In the genomic region with DNA sequence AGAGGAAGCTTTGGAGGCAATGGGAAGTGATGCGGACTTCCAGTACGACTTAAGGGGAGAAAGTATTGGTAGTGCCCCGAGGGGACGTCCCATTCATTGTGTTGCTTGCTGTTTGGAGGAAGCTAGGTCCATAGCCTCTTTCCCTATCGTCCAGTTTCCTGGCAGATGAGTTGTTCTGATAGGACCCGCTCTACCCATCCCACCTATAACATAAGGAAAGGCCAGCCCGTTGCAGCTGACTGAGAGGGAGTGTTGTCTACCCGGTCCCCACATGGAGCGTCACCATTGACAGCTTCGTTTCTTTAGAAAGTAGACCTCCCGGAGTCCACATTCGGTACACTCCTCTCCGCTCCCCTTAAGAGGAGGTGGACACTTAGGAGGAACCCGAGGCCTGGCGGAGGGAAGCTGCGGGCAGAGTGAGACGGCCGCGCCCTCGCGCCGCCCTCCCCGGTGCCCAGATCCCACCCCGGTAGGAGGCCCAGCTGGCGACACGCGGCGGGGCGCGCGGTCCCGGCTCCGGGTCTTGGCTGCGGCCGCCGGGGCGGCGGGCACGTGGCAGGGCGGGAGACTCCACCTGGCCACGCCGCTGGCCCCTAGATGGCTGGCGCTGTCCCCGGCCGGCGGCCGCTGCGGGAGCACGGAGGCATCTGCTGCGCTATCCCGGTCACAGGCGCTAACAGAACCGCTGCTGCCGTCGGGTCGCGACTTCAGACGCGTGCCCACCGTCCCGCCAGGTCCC, we compare ENCODE assay signal across 8 mouse cellular contexts.
A peak's percentile ranks its signal among the peaks of the same experiment; 100 is the strongest.
DNase-seq lines count a peak whose midpoint lies in the region; ATAC-seq and TF ChIP-seq lines count a peak whose summit lies in the region.

No protein-coding gene starts in this region.

- no peaks in the 10 kb centered on the region for H3K36me3 ChIP-seq in heart, embryonic 13.5 days
- H3K36me3 ChIP-seq in kidney, embryonic 15.5 days, result no peaks in the 10 kb centered on the region
- no peaks in the 10 kb centered on the region for H3K36me3 ChIP-seq in lung, postnatal 0 days (ENCODE audit: insufficient read depth, low read length)

- TF ChIP-seq CTCF in lung, postnatal 0 days (IDR thresholded peaks at IDR 0.05), result no peak

- no peak for TF ChIP-seq EP300 in lung, postnatal 0 days (IDR thresholded peaks at IDR 0.05)

- H3K27ac ChIP-seq in heart, embryonic 13.5 days (replicated peaks), result peak overlapping the region; percentile 71
- peak overlapping the region; percentile 82; the same call in 1 of the 2 replicates for H3K27ac ChIP-seq in kidney, embryonic 15.5 days
- H3K27ac ChIP-seq in lung, postnatal 0 days (ENCODE audit: low read length), result peak overlapping the region; percentile 87

- no peaks in the 10 kb centered on the region for H3K9me3 ChIP-seq in heart, embryonic 13.5 days
- no peaks in the 10 kb centered on the region for H3K9me3 ChIP-seq in kidney, embryonic 15.5 days (replicated peaks)
- H3K9me3 ChIP-seq in lung, postnatal 0 days (ENCODE audit: low read length), result no peaks in the 10 kb centered on the region

- peaks cover 16% of the 10 kb centered on the region for H3K27me3 ChIP-seq in heart, embryonic 13.5 days (replicated peaks)
- peaks cover 19% of the 10 kb centered on the region for H3K27me3 ChIP-seq in kidney, embryonic 15.5 days
- H3K27me3 ChIP-seq in lung, postnatal 0 days (replicated peaks; ENCODE audit: insufficient read depth, low read length), result no peaks in the 10 kb centered on the region

- peak; percentile 53 for ATAC-seq in CD4-positive, CD25-positive, alpha-beta regulatory T cell, adult 4 months
- peak; percentile 63 for ATAC-seq in erythroblast, adult 5-6 weeks (replicated peaks; ENCODE audit: low FRiP score, poor library complexity, severe bottlenecking)
- peak; percentile 77 for ATAC-seq in heart, embryonic 13.5 days (ENCODE audit: extremely low read depth, insufficient number of reproducible peaks, low FRiP score, low TSS enrichment)
- peak; percentile 90 for ATAC-seq in kidney, embryonic 15.5 days (replicated peaks; ENCODE audit: low FRiP score)
- peak; percentile 85 for ATAC-seq in lung, postnatal 0 days

- peaks cover 22% of the 10 kb centered on the region for H3K4me1 ChIP-seq in heart, embryonic 13.5 days
- peaks cover 21% of the 10 kb centered on the region for H3K4me1 ChIP-seq in kidney, embryonic 15.5 days
- peaks cover 12% of the 10 kb centered on the region; the same call in 1 of the 2 replicates for H3K4me1 ChIP-seq in lung, postnatal 0 days (ENCODE audit: insufficient read depth, low read depth, low read length)

- peak overlapping the region; percentile 82 for H3K4me2 ChIP-seq in heart, embryonic 13.5 days
- H3K4me2 ChIP-seq in kidney, embryonic 15.5 days, result peak overlapping the region; percentile 83
- H3K4me2 ChIP-seq in lung, postnatal 0 days (replicated peaks; ENCODE audit: low read depth, low read length), result peak overlapping the region; percentile 94

- H3K4me3 ChIP-seq in heart, embryonic 13.5 days, result peak overlapping the region; percentile 76
- peak overlapping the region; percentile 95 for H3K4me3 ChIP-seq in kidney, embryonic 15.5 days (replicated peaks)
- H3K4me3 ChIP-seq in lung, postnatal 0 days (ENCODE audit: low read depth, low read length), result peak overlapping the region; percentile 96

- 1% methylated on average over 46 of the region's 61 CpGs for WGBS in heart, embryonic 13.5 days
- WGBS in kidney, embryonic 15.5 days, result under 1% methylated on average over 59 of the region's 61 CpGs
- 5% methylated on average over 22 of the region's 61 CpGs for WGBS in lung, postnatal 0 days

- H3K9ac ChIP-seq in heart, embryonic 13.5 days, result peak overlapping the region; percentile 78
- H3K9ac ChIP-seq in kidney, embryonic 15.5 days, result peak overlapping the region; percentile 44
- peak overlapping the region; percentile 27; the same call in 1 of the 2 replicates for H3K9ac ChIP-seq in lung, postnatal 0 days (replicated peaks; ENCODE audit: low read depth)

- peak; percentile 81 to 82 for DNase-seq in adrenal gland, adult 18-20 months (ENCODE audit: low spot score in 2 of 2)
- DNase-seq in lung, postnatal 0 days (ENCODE audit: low spot score), result peak; percentile 81
- DNase-seq in ovary, adult 18-20 months (ENCODE audit: low spot score), result peak; percentile 81
- DNase-seq in urinary bladder, adult 18-20 months (ENCODE audit: low spot score in 2 of 2), result peak; percentile 82 to 84

Comparison
In these comparisons a context has a peak if more than half of its experiments do, and no peak if none do; other contexts are left out.
1. Peak in every context shown above with its lines: DNase-seq, ATAC-seq, H3K4me3 ChIP-seq and H3K27ac ChIP-seq.
2. H3K9ac ChIP-seq: peak in every context shown above with its lines; median percentile 78 in heart, embryonic 13.5 days; 44 in kidney, embryonic 15.5 days; 27 in lung, postnatal 0 days.